Mouse (Mus musculus) embryonic stem cell, embryonic (primary cell): Measurements from ENCODE around the gene Meiob.

Experiments used
- CTCF ChIA-PET, 4 experiments: fragments of 300-600 bp in 2 of 4; fragments of 350-600 bp in 2 of 4; sonication (Branson Sonifier 250); formaldehyde crosslinking; loops; one replicate each; lab custom pipeline; 2022; ENCODE audit warnings: inconsistent platforms in 2 of 4; lab: Charles Lee
- POLR2A ChIA-PET, 4 experiments: fragments of 300-600 bp in 2 of 4; fragments of 350-600 bp in 2 of 4; sonication (Branson Sonifier 250); formaldehyde crosslinking; loops; one replicate each; lab custom pipeline; 2022; ENCODE audit warnings: antibody characterized with exemption in 4 of 4, inconsistent platforms in 1 of 4; lab: Charles Lee

Gene Meiob

GRCm38 (mm10) chr17:24803952-24804951, at the start of gene Meiob:
Gene Meiob (plus strand): TSS chr17:24804289.
- ChIA-PET POLR2A (interaction anchor here (0.6 to 1.9 kb wide), 56 partner anchors 9 to 786 kb away, joined by 3 to 14 read pairs (median 4); partner anchors contain the start of genes Hs3st6 (in 3 of the 4), Msrb1 (in 3 of the 4), Fahd1 (in 2 of the 4) and Mapk8ip3 (in 2 of the 4)), CTCF (interaction anchor here in 3 of 4 experiments (0.5 to 1.7 kb wide), 8 partner anchors 12 to 137 kb away, joined by 3 to 6 read pairs (median 4); no protein-coding TSS in a partner anchor)

DNA sequence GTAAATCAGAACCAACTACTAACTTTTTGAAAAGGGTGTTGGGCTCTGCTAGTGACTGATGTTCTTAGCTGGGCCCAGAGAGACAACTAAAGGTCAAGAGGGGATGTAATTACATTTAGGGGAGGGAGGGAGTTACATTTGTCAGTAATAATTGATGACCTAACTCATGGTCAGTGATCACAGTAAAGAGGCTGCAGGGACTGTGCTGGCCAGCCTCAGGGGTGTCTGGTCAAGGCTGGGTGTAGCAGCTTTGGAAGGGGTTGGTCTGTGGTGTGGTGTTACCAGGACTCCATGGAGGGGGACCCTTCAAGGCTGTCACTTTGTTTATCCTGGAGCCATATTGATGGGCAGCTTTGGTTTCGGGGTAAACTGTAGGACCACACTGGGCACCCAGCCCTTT, 46.7 kb upstream of the Meiob start:
- ChIA-PET POLR2A (interaction anchor here in 2 of 4 experiments (0.9 to 1.7 kb wide), 3 partner anchors 12 to 82 kb away, joined by 3 to 6 read pairs (median 3); partner anchors contain the start of gene Hagh (in 1 of the 2)), CTCF (interaction anchor here in 3 of 4 experiments (0.5 to 1.4 kb wide), 5 partner anchors 10 to 43 kb away, joined by 3 to 6 read pairs (median 4); partner anchors contain the start of gene Rpl3l (in 1 of the 3))

DNA sequence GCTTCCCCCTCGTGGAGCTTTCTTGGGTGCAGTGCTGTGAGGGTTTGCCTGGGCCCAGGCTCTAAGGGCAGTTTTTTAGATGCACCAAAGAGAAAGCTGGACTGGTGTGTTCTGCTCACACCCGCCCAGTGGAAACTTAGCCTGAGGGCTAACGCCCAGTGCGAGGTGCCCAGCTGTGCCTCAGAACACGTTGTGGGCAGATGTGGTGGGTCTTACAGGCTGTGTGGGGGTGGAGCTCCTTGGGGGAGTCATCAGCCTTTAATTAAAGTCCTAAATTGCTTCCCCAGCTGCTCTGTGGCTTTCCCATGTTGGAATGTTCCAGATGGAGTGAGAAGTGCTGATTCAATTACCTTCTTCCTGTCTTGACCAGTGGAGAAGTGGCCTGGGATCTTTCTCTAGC, 43.0 kb upstream of the Meiob start:
- POLR2A ChIA-PET = interaction anchor here in 3 of 4 experiments (0.7 to 1.7 kb wide), 8 partner anchors 9 to 225 kb away, joined by 3 to 7 read pairs (median 4); partner anchors contain the start of genes Hs3st6 (in 3 of the 3), Eme2 (in 1 of the 3), Mrps34 (in 1 of the 3) and Spsb3 (in 1 of the 3)
- CTCF ChIA-PET = interaction anchor here in 3 of 4 experiments (0.7 to 2.1 kb wide), 8 partner anchors 11 to 57 kb away, joined by 3 to 15 read pairs (median 4); no protein-coding TSS in a partner anchor

GRCm38 (mm10) chr17:24765016-24765905, 38.8 kb upstream of the Meiob start:
- ChIA-PET POLR2A (interaction anchor here in 1 of 4 experiments (0.9 to 1.6 kb wide), 4 partner anchors 13 to 311 kb away, joined by 3 to 5 read pairs (median 4); partner anchors contain the start of genes Fahd1 and Hs3st6), CTCF (interaction anchor here in 2 of 4 experiments (0.8 to 1.7 kb wide), 2 partner anchors 8 to 9 kb away, joined by 3 to 4 read pairs; no protein-coding TSS in a partner anchor)

DNA sequence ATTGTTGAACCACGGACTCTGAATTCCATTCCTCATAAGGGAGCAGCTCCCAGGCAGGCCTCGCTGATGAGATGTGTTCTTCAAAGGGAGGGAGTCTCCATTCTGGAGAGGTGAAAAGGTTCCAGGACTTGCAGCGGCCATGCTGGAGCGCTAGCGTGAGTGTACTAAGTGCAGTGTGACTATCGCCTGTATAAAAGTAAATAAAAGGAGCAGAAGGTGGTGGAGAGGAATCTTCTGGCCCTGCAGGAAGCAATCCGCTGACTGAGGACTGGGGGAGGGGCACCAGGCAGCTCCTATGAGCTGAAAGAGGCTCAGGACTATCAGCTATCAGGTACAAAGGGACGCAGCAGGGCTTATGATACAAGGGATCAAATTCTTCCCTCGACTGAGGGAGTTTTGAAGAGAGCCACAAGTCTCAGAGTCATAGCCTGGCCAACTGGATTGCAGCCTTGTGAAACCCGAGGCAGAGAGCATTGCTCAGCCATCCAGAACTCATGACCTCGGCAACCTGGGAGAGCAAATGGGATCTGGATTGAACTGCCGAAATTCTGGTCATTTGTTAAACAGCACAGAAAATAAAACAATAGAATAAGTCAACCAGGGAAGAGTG, 37.7 kb upstream of the Meiob start:
- ChIA-PET CTCF (interaction anchor here in 1 of 4 experiments (0.5 to 0.7 kb wide), 2 partner anchors 45 to 74 kb away, joined by 3 to 9 read pairs; no protein-coding TSS in a partner anchor), POLR2A (interaction anchor here in 2 of 4 experiments (1.0 to 1.6 kb wide), 5 partner anchors 15 to 312 kb away, joined by 3 to 5 read pairs (median 3); partner anchors contain the start of genes Fahd1 (in 1 of the 2) and Msrb1 (in 1 of the 2))

DNA sequence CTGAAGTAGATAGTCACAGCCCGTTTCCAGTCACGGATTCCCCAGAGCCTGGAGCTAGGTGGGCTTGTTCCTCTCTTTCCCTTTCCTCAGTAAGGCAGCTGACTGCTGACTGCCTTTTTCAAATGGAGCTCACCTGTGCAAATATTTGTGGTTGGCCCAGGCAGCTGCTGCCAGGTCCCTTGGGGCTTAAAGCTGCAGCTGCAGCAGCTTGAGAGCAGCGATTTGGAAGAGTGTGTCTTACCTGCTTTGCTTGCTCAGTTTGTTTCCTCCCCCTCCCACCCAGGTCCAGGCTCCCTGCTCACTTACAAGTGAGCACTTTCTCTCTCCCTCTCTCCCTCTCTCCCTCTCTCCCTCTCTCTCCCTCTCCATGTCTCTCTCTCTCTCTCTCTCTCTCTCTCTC, 34.9 kb upstream of the Meiob start:
- ChIA-PET POLR2A (interaction anchor here in 2 of 4 experiments (0.7 to 1.4 kb wide), 4 partner anchors 12 to 191 kb away, joined by 3 read pairs; no protein-coding TSS in a partner anchor), CTCF (interaction anchor here in 2 of 4 experiments (0.6 to 1.6 kb wide), 4 partner anchors 9 to 42 kb away, joined by 3 to 5 read pairs (median 4); partner anchors contain the start of gene Meiob (in 1 of the 2))

GRCm38 (mm10) chr17:24773241-24773640, 30.8 kb upstream of the Meiob start:
- ChIA-PET POLR2A (interaction anchor here (0.5 to 1.7 kb wide), 7 partner anchors 31 to 410 kb away, joined by 3 to 5 read pairs (median 3); partner anchors contain the start of genes Eme2 (in 1 of the 4), Fahd1 (in 1 of the 4), Meiob (in 1 of the 4) and Mrps34 (in 1 of the 4)), CTCF (interaction anchor here (0.6 to 2.9 kb wide), 40 partner anchors 8 to 242 kb away, joined by 3 to 15 read pairs (median 3); partner anchors contain the start of genes Hagh (in 2 of the 4), Cramp1l (in 1 of the 4), Fahd1 (in 1 of the 4) and Hs3st6 (in 1 of the 4))

GRCm38 (mm10) chr17:24775173-24775572, 28.9 kb upstream of the Meiob start:
- CTCF ChIA-PET = interaction anchor here in 1 of 4 experiments (1.4 kb wide), 1 partner anchor 30 kb away, joined by 5 read pairs; no protein-coding TSS in a partner anchor
- POLR2A ChIA-PET = interaction anchor here in 3 of 4 experiments (0.5 to 1.4 kb wide), 6 partner anchors 9 to 831 kb away, joined by 3 read pairs; partner anchors contain the start of gene Meiob (in 1 of the 3)

DNA sequence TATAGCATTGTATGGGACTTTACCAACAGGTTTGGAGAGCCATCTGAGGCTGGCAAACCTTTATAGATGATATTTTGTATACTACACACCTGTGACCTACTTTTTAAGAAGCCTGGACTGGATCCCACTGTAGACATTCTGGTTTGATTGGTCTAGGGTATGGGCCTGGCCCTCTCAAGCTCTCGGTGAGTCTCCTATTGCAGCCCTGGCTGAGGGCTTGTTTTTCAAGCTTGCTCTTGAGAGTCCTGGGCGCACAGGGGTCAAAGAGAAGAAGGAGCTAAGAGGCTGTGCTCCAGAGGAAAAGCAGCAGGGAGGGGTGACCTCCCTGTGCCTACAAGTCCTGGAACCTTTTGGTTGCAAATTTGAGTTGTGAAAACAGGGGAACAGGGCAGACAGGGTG, 27.0 kb upstream of the Meiob start:
- ChIA-PET CTCF (no interaction called here), POLR2A (interaction anchor here in 2 of 4 experiments (0.8 to 1.6 kb wide), 2 partner anchors 24 to 249 kb away, joined by 3 to 4 read pairs; partner anchors contain the start of gene Traf7 (in 1 of the 2))

DNA sequence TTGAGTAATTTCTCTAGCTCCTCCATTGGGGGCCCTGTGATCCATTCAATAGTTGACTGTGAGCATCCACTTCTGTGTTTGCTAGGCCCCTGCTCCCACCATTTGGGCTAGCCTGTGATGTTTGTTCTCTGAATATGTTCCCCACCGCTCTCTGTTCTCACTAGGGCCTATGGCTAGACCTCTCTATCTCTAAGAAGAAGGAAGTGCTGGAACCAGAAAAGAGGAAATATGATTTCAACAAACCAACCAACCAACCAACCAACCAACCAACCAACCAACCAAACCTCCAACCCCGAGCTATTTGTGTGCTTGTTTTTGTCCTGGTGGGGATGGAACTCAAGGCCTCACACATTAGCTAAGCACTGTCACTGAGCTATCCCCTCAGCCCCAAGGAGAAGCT, 23.3 kb upstream of the Meiob start:
- ChIA-PET CTCF (interaction anchor here in 3 of 4 experiments (0.7 to 1.4 kb wide), 3 partner anchors 7 to 35 kb away, joined by 3 to 4 read pairs (median 3); no protein-coding TSS in a partner anchor), POLR2A (interaction anchor here in 2 of 4 experiments (0.7 to 1.4 kb wide), 4 partner anchors 11 to 45 kb away, joined by 3 to 4 read pairs (median 3); partner anchors contain the start of genes Meiob (in 1 of the 2) and Msrb1 (in 1 of the 2))

- CTCF ChIA-PET = interaction anchor here in 3 of 4 experiments (0.6 to 1.1 kb wide), 6 partner anchors 8 to 212 kb away, joined by 3 read pairs; partner anchors contain the start of gene Hs3st6 (in 1 of the 3)
- POLR2A ChIA-PET = interaction anchor here in 1 of 4 experiments (0.9 kb wide), 1 partner anchor 9 kb away, joined by 3 read pairs; no protein-coding TSS in a partner anchor
These were observed 11.9 kb upstream of the Meiob start for GRCm38 (mm10) chr17:24792190-24792589.

DNA sequence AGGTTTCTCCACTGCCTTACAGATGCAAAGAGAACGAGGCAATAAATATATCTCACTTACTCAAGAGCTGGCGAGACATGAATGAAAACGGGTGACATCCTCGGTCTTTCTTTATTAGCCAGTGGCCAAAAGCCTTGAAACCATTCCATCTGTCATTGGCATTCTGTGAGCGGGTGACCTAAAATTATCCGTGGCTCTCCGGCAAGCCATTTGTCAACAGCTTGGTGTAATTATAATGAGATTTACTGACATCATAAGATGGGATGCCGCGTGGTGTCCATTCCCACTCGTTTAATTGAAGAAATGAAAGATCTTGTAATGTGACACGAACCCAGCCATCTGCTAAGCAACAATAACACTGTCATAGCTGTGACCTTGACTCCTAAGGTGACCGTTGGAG, 9.3 kb upstream of the Meiob start:
- CTCF ChIA-PET = no interaction called here
- POLR2A ChIA-PET = interaction anchor here in 3 of 4 experiments (0.6 to 1.5 kb wide), 12 partner anchors 9 to 84 kb away, joined by 3 to 11 read pairs (median 3); partner anchors contain the start of genes Fahd1 (in 2 of the 3), Meiob (in 2 of the 3), Msrb1 (in 2 of the 3) and Rnf151 (in 1 of the 3)

GRCm38 (mm10) chr17:24796969-24797368, 7.1 kb upstream of the Meiob start:
- CTCF ChIA-PET = interaction anchor here in 1 of 4 experiments (0.6 kb wide), 1 partner anchor 23 kb away, joined by 3 read pairs; no protein-coding TSS in a partner anchor
- POLR2A ChIA-PET = no interaction called here

DNA sequence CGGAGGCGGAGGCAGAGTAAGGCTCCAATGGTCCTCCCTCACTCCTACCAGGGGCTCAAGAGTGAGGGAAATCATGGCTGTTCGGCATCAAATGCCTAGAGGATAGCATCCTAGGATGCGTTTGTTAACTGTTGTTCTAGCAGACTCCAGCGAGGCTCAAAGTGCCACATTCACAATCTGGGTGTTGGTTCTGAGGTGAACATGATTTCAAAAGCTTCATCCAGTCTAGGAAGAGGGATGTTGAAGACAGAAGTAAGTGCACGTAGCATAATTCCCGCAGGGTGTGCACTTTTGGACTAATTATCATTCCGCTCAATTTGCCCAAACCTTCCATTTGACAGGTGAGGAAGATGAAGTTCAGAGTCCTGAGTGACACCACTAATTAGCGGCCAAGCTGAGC, 5.9 kb upstream of the Meiob start:
- ChIA-PET POLR2A (interaction anchor here in 2 of 4 experiments (0.6 to 0.7 kb wide), 2 partner anchors 13 to 635 kb away, joined by 3 read pairs; partner anchors contain the start of gene Cacna1h (in 1 of the 2)), CTCF (interaction anchor here in 1 of 4 experiments (0.6 kb wide), 1 partner anchor 375 kb away, joined by 5 read pairs; no protein-coding TSS in a partner anchor)

DNA sequence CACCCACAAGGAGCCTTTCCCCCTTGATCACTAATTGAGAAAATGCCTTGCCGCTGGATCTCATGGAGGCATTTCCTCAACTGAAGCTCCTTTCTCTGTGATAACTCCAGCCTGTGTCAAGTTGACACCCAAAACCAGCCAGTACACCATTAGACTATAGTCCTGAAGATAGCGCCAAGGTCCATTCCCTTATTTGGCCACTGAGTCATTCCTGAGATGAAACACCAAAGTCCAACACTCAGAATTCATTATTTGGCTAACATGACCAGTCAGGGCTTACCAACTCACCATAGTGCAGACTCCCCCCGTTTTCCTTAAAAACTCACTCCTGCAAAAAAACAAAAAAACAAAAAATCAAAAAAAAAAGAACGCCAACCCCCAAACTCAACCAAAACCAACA, 4.6 kb upstream of the Meiob start:
- CTCF ChIA-PET = interaction anchor here in 1 of 4 experiments (0.8 to 1.9 kb wide), 2 partner anchors 26 to 54 kb away, joined by 3 to 8 read pairs; no protein-coding TSS in a partner anchor

More for the DNA sequence above, 4.6 kb upstream of the Meiob start:
- POLR2A ChIA-PET = interaction anchor here in 2 of 4 experiments (1.0 to 1.9 kb wide), 2 partner anchors 63 to 78 kb away, joined by 4 to 6 read pairs; partner anchors contain the start of gene Msrb1 (in 1 of the 2)
